Mouse (Mus musculus): ENCODE measurements at regions not wholly inside any gene's neighbourhood (a gene's known extent, or its start where the extent isn't known, plus 50 kb on each side); places are given as distances from the start of the nearest gene placed in this dataset.

DNA sequence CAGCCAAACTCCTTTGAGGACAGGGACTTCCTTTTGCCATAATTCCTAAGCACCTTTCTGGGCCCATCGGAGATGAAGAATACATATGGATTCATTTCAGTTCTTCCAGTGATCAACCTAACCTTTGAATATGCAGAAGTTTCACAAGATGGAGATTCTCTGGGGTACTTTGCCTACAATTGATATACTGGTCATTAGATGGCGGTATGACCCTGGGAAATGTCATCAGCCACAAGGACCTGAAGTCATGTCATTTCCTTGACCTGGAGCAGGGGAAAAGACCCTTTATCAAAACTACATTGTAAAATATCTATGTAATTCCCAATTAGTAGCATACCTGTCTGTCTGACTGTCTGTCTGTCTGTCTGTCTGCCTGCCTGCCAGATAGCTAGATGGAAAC is 164.0 kb upstream of the Slc24a3 start:
- Histone ChIP-seq H3K4me2 (replicated peaks) (no peak overlapping the region), H3K36me3 (no peaks in the 10 kb centered on the region), H3K4me1 (no peaks in the 10 kb centered on the region), H3K4me3 (no peak overlapping the region), H3K27ac (no peak overlapping the region), H3K27me3 (no peaks in the 10 kb centered on the region), H3K9me3 (no peaks in the 10 kb centered on the region), H3K9ac (no peak overlapping the region)
- 76% methylated on average over 2 of the region's 2 CpGs for WGBS
- ATAC-seq (ENCODE audit: low FRiP score, low read depth), result no peak

DNA sequence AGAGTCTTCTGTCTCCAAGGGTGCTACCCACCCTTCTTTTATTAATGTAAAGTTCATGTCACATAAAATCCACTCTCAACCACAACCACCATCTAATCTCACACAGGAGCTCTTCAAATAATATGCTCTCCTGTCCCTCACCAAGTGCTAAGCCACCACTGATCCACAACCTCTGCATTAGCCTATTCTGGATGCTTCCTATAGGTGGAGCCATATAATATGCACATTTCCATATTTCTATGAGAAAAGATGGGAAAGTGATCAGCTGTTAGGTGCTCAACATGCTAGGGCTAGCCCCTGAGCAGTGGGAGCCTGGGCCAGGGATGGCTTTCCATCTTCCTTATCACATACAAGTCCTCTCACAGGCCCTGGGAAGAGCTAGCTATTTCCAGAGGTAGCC is 156.9 kb upstream of the Slc24a3 start:
- Histone ChIP-seq H3K9me3 (no peaks in the 10 kb centered on the region), H3K9ac (no peak overlapping the region)
- no peak for ATAC-seq (ENCODE audit: low FRiP score, low read depth)

DNA sequence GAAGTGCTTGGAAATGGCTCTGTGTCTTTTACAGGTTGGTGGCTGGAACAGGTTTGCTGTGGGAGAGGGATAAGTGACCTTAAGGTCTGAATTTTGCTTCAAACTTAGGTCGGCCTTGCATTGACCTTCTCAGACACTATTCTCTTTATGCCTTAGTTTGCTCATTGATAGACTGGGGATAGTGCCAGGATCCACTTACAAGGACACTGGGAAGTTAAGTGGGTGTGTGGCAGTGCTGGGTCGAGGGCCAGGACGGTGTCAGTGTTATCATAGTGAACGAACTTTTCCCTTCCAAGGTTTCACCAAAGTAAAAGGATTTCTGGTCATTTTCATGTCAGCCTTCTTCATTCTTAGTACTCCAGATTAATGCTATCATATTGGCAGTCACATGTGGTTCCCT is 156.3 kb upstream of the Slc24a3 start:
- ATAC-seq (ENCODE audit: low FRiP score, low read depth), result no peak
- Histone ChIP-seq H3K9me3 (no peaks in the 10 kb centered on the region), H3K9ac (no peak overlapping the region), H3K4me3 (no peak overlapping the region), H3K36me3 (no peaks in the 10 kb centered on the region), H3K27ac (no peak overlapping the region), H3K27me3 (no peaks in the 10 kb centered on the region), H3K4me1 (no peaks in the 10 kb centered on the region), H3K4me2 (replicated peaks) (no peak overlapping the region)
- WGBS, result 86% methylated on average over 4 of the region's 4 CpGs

More for the DNA sequence above, 156.9 kb upstream of the Slc24a3 start:
- Histone ChIP-seq H3K4me2 (replicated peaks) (no peak overlapping the region), H3K27ac (no peak overlapping the region), H3K36me3 (no peaks in the 10 kb centered on the region), H3K27me3 (no peaks in the 10 kb centered on the region), H3K4me1 (no peaks in the 10 kb centered on the region), H3K4me3 (no peak overlapping the region)

DNA sequence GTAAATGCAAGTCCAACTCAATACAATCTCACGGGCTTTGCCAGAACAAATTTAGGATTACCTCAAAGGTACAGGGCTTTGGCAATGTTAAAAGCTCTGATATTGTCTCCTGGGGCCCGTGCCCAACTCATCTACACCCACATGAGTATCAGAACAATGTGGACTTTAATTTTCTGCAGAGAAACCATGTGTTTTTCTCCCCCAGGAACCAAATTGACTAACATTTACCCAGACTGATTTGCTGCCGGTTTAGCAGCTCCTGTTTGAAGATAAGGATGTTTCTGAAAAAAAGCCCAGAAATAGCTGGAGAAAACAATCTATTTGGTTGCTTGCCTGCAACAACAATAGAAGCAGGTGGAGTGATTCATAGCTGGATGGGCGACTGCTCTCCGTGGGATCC is 151.6 kb upstream of the Slc24a3 start:
- H3K4me1 ChIP-seq, result no peaks in the 10 kb centered on the region
- no peaks in the 10 kb centered on the region for H3K9me3 ChIP-seq
- H3K27ac ChIP-seq, result no peak overlapping the region
- no peak overlapping the region for H3K4me3 ChIP-seq
- H3K4me2 ChIP-seq (replicated peaks), result no peak overlapping the region
- H3K27me3 ChIP-seq, result no peaks in the 10 kb centered on the region
- 81% methylated on average over 5 of the region's 5 CpGs for WGBS
- no peaks in the 10 kb centered on the region for H3K36me3 ChIP-seq
- ATAC-seq (ENCODE audit: low FRiP score, low read depth), result no peak
- H3K9ac ChIP-seq, result no peak overlapping the region

DNA sequence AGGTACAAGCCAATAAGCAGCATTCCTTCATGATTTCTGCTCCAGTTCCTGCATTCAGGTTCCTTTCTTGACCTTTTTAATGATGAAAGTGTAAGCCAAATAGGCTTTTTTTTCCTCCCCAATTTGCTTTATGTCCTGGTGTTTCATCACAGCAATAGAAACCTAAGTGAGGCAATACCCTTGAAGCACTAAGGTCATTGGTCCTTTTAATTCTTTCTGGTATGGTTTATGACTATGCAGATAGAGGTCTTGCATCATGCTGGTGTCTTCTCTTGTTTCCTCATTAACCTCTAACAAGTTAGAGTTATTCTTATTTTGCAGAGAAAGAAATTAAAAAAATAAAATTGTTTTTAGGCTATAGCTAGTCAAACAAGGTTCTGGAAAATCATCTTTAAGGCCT is 150.6 kb upstream of the Slc24a3 start:
- no peak overlapping the region for H3K4me3 ChIP-seq
- no peak overlapping the region for H3K4me2 ChIP-seq (replicated peaks)
- no peak for ATAC-seq (ENCODE audit: low FRiP score, low read depth)
- no peaks in the 10 kb centered on the region for H3K27me3 ChIP-seq
- H3K27ac ChIP-seq, result no peak overlapping the region
- no peaks in the 10 kb centered on the region for H3K36me3 ChIP-seq
- H3K9ac ChIP-seq, result no peak overlapping the region
- H3K9me3 ChIP-seq, result no peaks in the 10 kb centered on the region
- no peaks in the 10 kb centered on the region for H3K4me1 ChIP-seq

DNA sequence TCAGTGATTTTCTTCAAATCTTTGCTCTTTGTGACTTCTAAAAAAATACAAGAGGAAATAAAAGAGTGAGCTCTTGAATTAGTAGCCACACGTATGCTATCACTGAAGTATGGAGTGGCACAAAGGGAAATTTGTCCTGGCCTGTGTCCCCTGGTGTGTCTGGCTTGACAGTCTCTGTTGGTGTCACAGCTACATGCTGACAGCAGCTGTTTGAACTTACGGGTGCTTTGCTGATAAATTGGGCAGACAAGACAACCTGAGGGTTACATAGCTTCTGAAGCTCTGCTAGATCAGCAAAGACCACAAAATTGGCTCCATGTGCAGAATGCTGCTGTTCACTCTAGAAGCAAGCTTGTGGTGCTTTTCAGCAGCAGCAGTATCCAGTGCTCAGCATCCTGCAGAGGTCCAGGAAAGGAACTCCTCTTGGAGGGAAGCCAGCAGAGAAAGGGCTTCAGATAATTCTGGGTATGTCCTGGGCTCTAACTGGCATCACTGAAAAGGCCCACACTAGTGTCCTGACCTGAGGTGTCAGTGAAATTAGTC is 149.9 kb upstream of the Slc24a3 start:
- no peak for ATAC-seq (ENCODE audit: low FRiP score, low read depth)
- Histone ChIP-seq H3K4me1 (no peaks in the 10 kb centered on the region), H3K36me3 (no peaks in the 10 kb centered on the region), H3K9ac (no peak overlapping the region), H3K4me2 (replicated peaks) (no peak overlapping the region), H3K27me3 (no peaks in the 10 kb centered on the region), H3K9me3 (no peaks in the 10 kb centered on the region), H3K4me3 (no peak overlapping the region), H3K27ac (no peak overlapping the region)
- WGBS, result 65% methylated on average over 2 of the region's 2 CpGs

DNA sequence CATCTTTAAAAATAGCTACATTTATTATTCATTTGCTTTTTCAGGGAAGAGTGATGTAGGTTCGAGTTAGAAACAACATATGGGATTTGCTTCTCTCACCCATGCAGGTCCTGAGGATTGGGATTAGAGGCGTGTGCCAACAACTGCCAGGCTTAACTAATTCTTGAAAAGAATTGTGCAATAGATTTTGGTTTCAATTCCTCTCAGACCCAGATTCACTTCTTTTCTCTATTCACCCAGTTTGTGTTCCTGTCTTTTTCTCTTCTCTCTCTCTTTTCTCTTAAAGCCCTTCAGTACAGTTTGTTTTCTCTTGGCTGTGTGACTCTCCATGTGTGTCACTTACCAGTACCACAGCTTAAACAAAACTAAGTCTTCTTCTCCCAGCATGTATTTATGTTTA is 119.8 kb upstream of the Slc24a3 start:
- no peaks in the 10 kb centered on the region for H3K27me3 ChIP-seq
- no peak for ATAC-seq (ENCODE audit: low FRiP score, low read depth)
- H3K4me1 ChIP-seq, result peaks cover 5% of the 10 kb centered on the region; the same call in 1 of the 2 replicates
- no peaks in the 10 kb centered on the region for H3K9me3 ChIP-seq
- H3K36me3 ChIP-seq, result no peaks in the 10 kb centered on the region
- H3K4me3 ChIP-seq, result no peak overlapping the region
- H3K4me2 ChIP-seq (replicated peaks), result no peak overlapping the region
- H3K9ac ChIP-seq, result no peak overlapping the region
- no peak overlapping the region for H3K27ac ChIP-seq
- 77% methylated on average over 2 of the region's 2 CpGs for WGBS

DNA sequence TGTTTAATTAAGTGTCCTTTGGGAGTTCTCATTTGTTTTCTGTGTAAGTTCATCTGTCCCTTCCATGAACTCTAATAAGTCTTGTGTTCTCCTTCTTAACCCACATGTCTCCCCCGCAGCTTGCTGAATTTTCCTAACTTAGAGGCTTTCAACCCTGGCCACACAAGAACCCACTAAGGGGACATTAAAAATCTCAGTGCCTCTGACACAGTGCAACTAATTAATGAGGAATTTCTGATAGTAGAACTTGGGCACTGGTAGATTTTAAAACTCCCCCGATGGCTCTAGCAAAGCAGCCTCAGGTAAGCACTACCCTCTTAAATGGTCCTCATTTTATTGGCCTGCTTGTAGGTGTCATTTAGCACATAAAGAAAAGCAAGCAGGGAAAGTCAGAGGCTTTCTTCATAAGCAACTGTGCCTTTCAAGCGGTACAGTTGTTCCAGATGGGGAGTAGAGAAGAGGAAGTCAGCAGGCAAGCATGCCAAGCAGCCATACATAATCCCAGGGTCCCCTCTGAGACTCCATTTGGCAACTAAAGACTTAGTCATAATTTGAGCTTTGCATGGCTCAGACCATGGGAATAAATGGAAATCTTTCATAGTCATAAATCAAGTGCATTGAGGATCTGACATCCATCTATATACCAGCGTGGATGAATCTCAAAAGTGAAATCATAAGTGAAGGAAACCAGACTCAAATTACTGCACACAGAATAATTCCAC is 117.7 kb upstream of the Slc24a3 start:
- Histone ChIP-seq H3K9ac (no peak overlapping the region), H3K27me3 (no peaks in the 10 kb centered on the region), H3K4me3 (no peak overlapping the region), H3K27ac (no peak overlapping the region), H3K4me2 (replicated peaks) (no peak overlapping the region), H3K36me3 (no peaks in the 10 kb centered on the region), H3K4me1 (peaks cover 5% of the 10 kb centered on the region; the same call in 1 of the 2 replicates), H3K9me3 (no peaks in the 10 kb centered on the region)
- peak; percentile 87 for ATAC-seq (ENCODE audit: low FRiP score, low read depth)
- 45% methylated on average over 4 of the region's 4 CpGs for WGBS

DNA sequence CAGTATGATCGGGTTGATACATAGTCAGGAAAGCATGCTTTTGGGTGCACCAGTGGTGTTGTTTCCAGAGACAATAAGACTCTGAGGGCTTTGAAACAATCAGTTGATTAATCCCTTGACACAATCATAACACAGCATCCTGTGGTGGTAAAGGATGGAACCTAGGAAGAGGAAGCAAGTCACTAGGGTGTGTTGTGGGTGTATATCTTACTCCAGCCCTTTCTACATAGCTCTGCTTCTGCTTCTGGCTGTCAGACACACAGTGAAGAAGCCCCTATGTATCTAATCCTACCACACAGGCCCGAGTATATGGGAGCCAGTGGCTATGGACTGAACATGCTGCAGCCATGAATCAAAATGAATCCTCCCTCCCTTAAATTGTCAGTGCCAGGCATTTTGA is 115.1 kb upstream of the Slc24a3 start:
- H3K36me3 ChIP-seq, result no peaks in the 10 kb centered on the region
- H3K27ac ChIP-seq, result no peak overlapping the region
- H3K4me3 ChIP-seq, result no peak overlapping the region
- no peak overlapping the region for H3K4me2 ChIP-seq (replicated peaks)
- H3K9ac ChIP-seq, result no peak overlapping the region
- no peaks in the 10 kb centered on the region for H3K27me3 ChIP-seq
- H3K9me3 ChIP-seq, result no peaks in the 10 kb centered on the region
- no peak for ATAC-seq (ENCODE audit: low FRiP score, low read depth)
- peaks cover 5% of the 10 kb centered on the region; the same call in 1 of the 2 replicates for H3K4me1 ChIP-seq
- WGBS, result 84% methylated on average over 2 of the region's 2 CpGs

DNA sequence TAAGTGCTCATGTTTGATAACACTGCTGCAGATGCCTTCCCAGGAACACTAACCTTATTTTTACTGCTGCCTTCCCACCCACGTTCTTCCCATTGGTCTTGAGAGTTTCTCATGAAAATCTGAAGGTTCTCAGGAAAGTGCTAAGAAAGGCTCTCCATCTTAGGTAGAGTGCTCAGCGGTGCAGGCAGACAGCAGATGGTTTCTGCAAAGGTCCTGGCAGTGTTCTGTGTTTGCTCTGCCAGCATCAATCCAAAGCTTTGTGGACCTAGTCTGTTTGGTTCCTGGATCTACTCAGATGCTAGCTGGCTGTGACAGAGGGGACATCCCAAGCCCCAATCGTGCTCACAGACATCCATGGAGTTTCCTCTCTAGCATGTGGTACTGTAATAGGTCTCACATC is 111.3 kb upstream of the Slc24a3 start:
- H3K27me3 ChIP-seq, result no peaks in the 10 kb centered on the region
- H3K9ac ChIP-seq, result no peak overlapping the region
- WGBS, result 75% methylated on average over 3 of the region's 3 CpGs
- H3K9me3 ChIP-seq, result no peaks in the 10 kb centered on the region
- ATAC-seq (ENCODE audit: low FRiP score, low read depth), result no peak
- H3K4me1 ChIP-seq, result no peaks in the 10 kb centered on the region
- H3K27ac ChIP-seq, result no peak overlapping the region
- no peaks in the 10 kb centered on the region for H3K36me3 ChIP-seq
- H3K4me3 ChIP-seq, result no peak overlapping the region
- no peak overlapping the region for H3K4me2 ChIP-seq (replicated peaks)

DNA sequence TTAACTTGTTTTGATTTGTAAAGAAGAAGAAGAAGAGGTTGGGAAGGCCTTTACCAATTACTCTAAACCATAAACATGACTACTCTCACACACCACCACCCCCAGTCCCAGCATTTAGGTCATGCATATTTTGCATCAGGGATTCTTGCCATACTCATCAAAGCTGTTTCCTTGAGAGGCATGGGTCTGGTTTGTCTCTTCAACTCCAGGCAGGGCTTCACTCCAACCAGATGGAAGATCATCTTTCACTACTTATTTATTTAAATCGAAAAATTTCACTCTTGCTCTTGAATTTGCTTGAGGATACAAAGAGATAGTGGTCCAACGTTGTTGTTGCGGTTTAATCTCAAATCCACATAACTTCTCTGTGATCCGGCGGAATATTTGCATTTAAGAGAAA is 110.8 kb upstream of the Slc24a3 start:
- H3K4me2 ChIP-seq (replicated peaks), result no peak overlapping the region
- WGBS, result 79% methylated on average over 5 of the region's 5 CpGs
- no peak overlapping the region for H3K9ac ChIP-seq
- H3K4me1 ChIP-seq, result no peaks in the 10 kb centered on the region
- H3K27me3 ChIP-seq, result no peaks in the 10 kb centered on the region
- H3K27ac ChIP-seq, result no peak overlapping the region
- no peak for ATAC-seq (ENCODE audit: low FRiP score, low read depth)
- H3K4me3 ChIP-seq, result no peak overlapping the region
- H3K36me3 ChIP-seq, result no peaks in the 10 kb centered on the region
- no peaks in the 10 kb centered on the region for H3K9me3 ChIP-seq

DNA sequence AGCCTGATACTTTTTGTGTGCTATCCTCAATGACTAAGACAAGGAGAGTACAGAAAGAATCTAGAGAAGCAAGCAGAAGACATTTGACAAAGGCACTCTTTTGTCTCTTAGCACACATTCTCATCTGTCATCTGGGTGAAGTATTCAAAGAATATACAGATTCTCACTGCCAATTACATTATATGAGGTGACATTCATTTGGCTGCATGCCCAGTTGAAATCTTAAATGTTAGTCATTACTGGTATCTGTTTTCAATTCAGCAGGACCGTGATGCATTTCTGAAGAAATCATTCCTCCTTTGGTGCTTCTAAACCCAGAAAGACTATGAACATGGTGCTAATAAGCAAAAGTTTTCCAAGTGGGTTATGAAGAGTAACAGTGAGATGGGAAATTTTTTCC is 97.6 kb upstream of the Slc24a3 start:
- no peak overlapping the region for H3K4me3 ChIP-seq
- no peak overlapping the region for H3K27ac ChIP-seq
- no peaks in the 10 kb centered on the region for H3K9me3 ChIP-seq
- ATAC-seq (ENCODE audit: low FRiP score, low read depth), result no peak
- 32% methylated on average over 1 of the region's 1 CpGs for WGBS
- no peaks in the 10 kb centered on the region for H3K36me3 ChIP-seq
- no peaks in the 10 kb centered on the region for H3K27me3 ChIP-seq
- no peak overlapping the region for H3K9ac ChIP-seq
- H3K4me1 ChIP-seq, result no peaks in the 10 kb centered on the region
- H3K4me2 ChIP-seq (replicated peaks), result no peak overlapping the region

DNA sequence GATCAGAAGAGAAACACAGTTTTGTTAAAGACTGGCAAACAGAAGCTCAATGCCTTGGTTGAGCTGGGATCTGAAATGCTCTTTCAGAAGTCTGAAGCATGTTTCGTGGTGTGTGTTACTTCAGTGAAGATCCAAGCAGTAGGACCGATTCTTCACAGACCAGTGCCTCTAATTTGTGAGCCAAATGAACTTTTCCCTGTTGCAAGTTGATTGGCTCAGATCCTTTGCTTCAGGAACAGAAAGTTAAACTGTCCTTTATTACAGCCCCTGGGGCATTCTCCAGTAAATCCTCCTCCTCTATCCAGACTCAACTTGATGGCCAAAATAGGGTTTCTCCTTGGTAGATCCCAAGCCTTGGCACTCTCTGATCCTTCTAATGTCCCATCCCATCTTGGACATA is 85.6 kb upstream of the Slc24a3 start:
- Histone ChIP-seq H3K9ac (no peak overlapping the region), H3K36me3 (no peaks in the 10 kb centered on the region), H3K4me3 (no peak overlapping the region), H3K27ac (no peak overlapping the region), H3K9me3 (no peaks in the 10 kb centered on the region), H3K4me1 (0 out of 2 replicates have a peak, but pooled peaks cover 8% of the 10 kb centered on the region), H3K4me2 (replicated peaks) (no peak overlapping the region), H3K27me3 (no peaks in the 10 kb centered on the region)
- 87% methylated on average over 2 of the region's 2 CpGs for WGBS
- no peak for ATAC-seq (ENCODE audit: low FRiP score, low read depth)
